Mouse (Mus musculus) small intestine, adult 2 months (tissue): ENCODE data around the gene Prr5l.

Experiments
- CTCF ChIP-seq: fragments of 200-500 bp; IDR thresholded peaks from 2 replicates; pipeline ENCODE4 v1.5.1; 2012; ENCODE audit warnings: low read depth, mild to moderate bottlenecking, control low read depth, inconsistent platforms, low read length, moderate library complexity, mixed read lengths; ENCODE audit not compliant: insufficient replicate concordance, insufficient read length; ENCODE audit errors: extremely low read depth
- POLR2A ChIP-seq: fragments of 200-500 bp; IDR thresholded peaks from 2 replicates; pipeline ENCODE4 v1.6.1; 2012; ENCODE audit warnings: low read depth, mild to moderate bottlenecking, control low read depth, inconsistent platforms, low read length, moderate library complexity

DNA sequence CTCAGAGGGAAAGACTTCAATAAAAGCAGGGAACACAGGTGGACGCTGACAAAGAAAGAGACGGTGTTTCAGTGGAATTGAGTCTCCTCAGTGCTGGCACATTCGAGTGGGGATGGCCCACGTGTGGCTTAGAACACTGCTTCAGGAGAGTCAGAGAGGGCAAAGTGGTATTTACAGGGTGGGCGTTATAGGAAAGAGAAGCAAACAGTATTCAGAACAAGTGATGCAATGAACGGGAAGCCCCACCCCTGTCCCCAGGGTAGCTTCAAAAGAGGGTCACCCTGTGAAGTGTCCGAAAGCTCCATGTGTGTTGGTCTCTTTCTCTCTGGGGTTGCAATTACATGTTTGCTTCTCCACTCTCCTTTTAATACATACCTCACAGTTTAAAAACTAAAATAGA, 187.2 kb downstream of the Prr5l start:
- TF ChIP-seq POLR2A, result no peak
- no peak for TF ChIP-seq CTCF
